Mouse (Mus musculus) kidney, postnatal 0 days (tissue): ENCODE results near the gene Cdh12. TPM values are rescaled to one million over a fixed set of nuclear protein-coding genes. Genes with fewer than 3 reads are reported as not detected.

ENCODE experiments used
- ATAC-seq: fragments of 200-750 bp; cut with Nextera tagmentation; replicated peaks from 2 replicates; pipeline ENCODE4 v1.8.0; 2017; ENCODE audit warnings: low read depth, moderate number of reproducible peaks, moderate TSS enrichment, moderate library complexity; ENCODE audit not compliant: low FRiP score
- DNase-seq: peaks from one replicate; pipeline ENCODE4 v3.0.0-alpha.2; 2016; ENCODE audit warnings: low spot score
- H3K27ac ChIP-seq: fragments of 300-500 bp; sonication (generic); 2 replicates; pipeline ENCODE4 v1.5.1; 2014; ENCODE audit warnings: mild to moderate bottlenecking
- H3K27me3 ChIP-seq: fragments of 300-500 bp; sonication (generic); 2 replicates; pipeline ENCODE4 v1.6.1; 2014; ENCODE audit warnings: low read length, mixed read lengths; ENCODE audit not compliant: insufficient read depth
- H3K36me3 ChIP-seq: fragments of 300-500 bp; sonication (generic); 2 replicates; pipeline ENCODE4 v1.6.1; 2014; ENCODE audit warnings: low read length, mixed read lengths; ENCODE audit not compliant: insufficient read depth
- H3K4me1 ChIP-seq: fragments of 300-500 bp; sonication (generic); replicated peaks from 2 replicates; pipeline ENCODE4 v1.6.1; 2014; ENCODE audit warnings: antibody characterized with exemption, low read length, mixed read lengths; ENCODE audit not compliant: insufficient read depth
- H3K4me2 ChIP-seq: fragments of 300-500 bp; sonication (generic); 2 replicates; pipeline ENCODE4 v1.6.1; 2014; ENCODE audit warnings: mild to moderate bottlenecking, low read length, moderate library complexity, mixed read lengths
- H3K4me3 ChIP-seq: fragments of 300-500 bp; sonication (generic); replicated peaks from 2 replicates; pipeline ENCODE4 v1.5.1; 2014; ENCODE audit warnings: low read depth, low read length
- H3K9ac ChIP-seq: fragments of 300-500 bp; sonication (generic); 2 replicates; pipeline ENCODE4 v1.6.1; 2014; ENCODE audit warnings: low read depth, low read length
- H3K9me3 ChIP-seq: fragments of 300-500 bp; sonication (generic); replicated peaks from 2 replicates; pipeline ENCODE4 v1.6.1; 2016; ENCODE audit warnings: low read length, inconsistent platforms, mixed read lengths
- CTCF ChIP-seq: IDR thresholded peaks from 2 replicates; pipeline ENCODE4 v1.5.1; 2016; ENCODE audit warnings: antibody characterized with exemption, low read depth, mild to moderate bottlenecking, moderate library complexity
- WGBS: fragments of 180-500 bp; shearing (Covaris S2); extraction: QIAGEN DNeasy Blood & Tissue Kit; methylation state at CpG from one replicate; pipeline ENCODE4 v1.1.7; 2014; 5-methylcytosine and 5-hydroxymethylcytosine counted together
- polyA plus RNA-seq: library from polyadenylated mRNA; unstranded; fragments of >200 nt; fragmentation: Nextera tagmentation; extraction: Ambion mirVana; gene quantifications from 2 replicates; pipeline ENCODE4 v1.2.1, GENCODE M21; 2015

Cdh12 gene
- polyA plus RNA-seq, 1 experiment from 2014 or later: 0.01 TPM

- no peak overlapping the region for H3K9ac ChIP-seq
- H3K27ac ChIP-seq: no peak overlapping the region
- no peak overlapping the region for H3K4me3 ChIP-seq
- H3K27me3 ChIP-seq: no peaks in the 10 kb centered on the region
- no peaks in the 10 kb centered on the region for H3K4me1 ChIP-seq
- TF ChIP-seq CTCF: peak; percentile 79
- no peaks in the 10 kb centered on the region for H3K9me3 ChIP-seq
- DNase-seq: peak; percentile 59
- 59% methylated on average over 2 of the region's 2 CpGs for WGBS
- no peaks in the 10 kb centered on the region for H3K36me3 ChIP-seq
- ATAC-seq: peak; percentile 63; the same call in 1 of the 2 replicates
- no peak overlapping the region for H3K4me2 ChIP-seq
These were observed 958.4 kb downstream of the Cdh12 start for GRCm38 (mm10) chr15:21407324-21408044.

DNA sequence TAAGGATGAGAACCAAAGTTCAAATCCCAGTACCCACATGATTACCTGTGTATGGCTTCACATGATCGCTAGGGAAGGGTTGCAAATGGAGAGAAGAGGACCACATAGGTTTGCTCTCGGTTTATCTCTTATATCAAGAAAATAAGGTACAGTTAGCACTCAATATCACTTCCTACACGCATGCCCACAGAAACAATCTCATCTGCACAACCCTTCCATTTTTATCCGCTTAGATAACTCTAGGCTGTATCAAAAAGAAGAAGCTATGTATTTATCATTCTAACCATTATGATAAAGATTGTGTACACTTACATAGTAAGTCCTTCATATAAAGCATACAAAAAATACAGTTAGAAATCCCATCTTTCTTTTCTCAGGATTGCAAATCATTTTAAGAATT is 988.3 kb downstream of the Cdh12 start:
- Histone ChIP-seq H3K4me3 (no peak overlapping the region), H3K9me3 (no peaks in the 10 kb centered on the region; the same call in 1 of the 2 replicates), H3K27me3 (no peaks in the 10 kb centered on the region), H3K9ac (no peak overlapping the region), H3K27ac (no peak overlapping the region), H3K4me2 (no peak overlapping the region), H3K36me3 (no peaks in the 10 kb centered on the region), H3K4me1 (no peaks in the 10 kb centered on the region)
- ATAC-seq: no peak
- DNase-seq: no peak
- no peak for TF ChIP-seq CTCF
- WGBS: 80% methylated on average over 4 of the region's 4 CpGs

DNA sequence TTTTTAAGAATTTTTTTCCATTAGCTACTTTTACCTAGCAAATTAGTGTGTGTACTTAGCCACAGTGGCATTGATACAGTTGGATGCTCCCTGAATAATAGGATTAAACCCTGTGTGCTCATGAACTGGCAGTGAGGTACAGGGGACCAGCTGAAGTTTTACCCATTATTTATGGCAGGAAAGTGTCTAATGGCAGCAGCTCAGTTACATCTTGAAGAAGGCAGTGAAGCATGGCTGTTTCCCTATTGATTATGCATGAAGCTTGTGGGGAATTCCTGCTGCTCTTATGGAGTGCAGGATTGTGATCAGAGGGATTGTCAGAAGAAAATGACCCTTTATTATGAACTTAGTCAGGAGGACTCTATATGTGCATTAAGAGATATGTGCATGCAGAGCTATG is 988.9 kb downstream of the Cdh12 start:
- Histone ChIP-seq H3K9me3 (no peaks in the 10 kb centered on the region; the same call in 1 of the 2 replicates), H3K4me1 (no peaks in the 10 kb centered on the region), H3K27me3 (no peaks in the 10 kb centered on the region), H3K27ac (no peak overlapping the region), H3K36me3 (no peaks in the 10 kb centered on the region), H3K4me3 (no peak overlapping the region), H3K9ac (no peak overlapping the region), H3K4me2 (no peak overlapping the region)
- DNase-seq (no peak), ATAC-seq (no peak)
- no peak for TF ChIP-seq CTCF

DNA sequence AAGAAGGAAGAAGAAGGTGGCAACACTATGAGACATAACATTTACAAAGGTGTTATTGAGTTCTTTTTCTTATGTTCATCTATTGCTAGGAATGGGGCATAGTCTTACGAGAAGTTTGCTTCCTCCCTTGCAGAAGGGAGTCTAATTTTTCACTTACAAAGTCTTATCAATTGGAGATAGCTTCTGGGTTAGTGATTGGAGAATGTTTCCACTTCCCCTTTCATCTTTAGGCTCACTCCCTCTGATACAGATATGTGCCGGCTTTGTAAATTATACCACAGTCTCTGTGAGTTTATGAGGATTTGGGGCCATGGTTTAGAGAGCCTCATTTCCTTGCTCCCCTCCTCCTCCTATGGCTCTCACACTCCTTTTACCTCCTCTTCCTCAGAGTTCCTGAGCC is 1009.0 kb downstream of the Cdh12 start:
- Histone ChIP-seq H3K36me3 (no peaks in the 10 kb centered on the region), H3K4me3 (no peak overlapping the region), H3K27ac (no peak overlapping the region), H3K9me3 (no peaks in the 10 kb centered on the region), H3K27me3 (no peaks in the 10 kb centered on the region), H3K4me2 (no peak overlapping the region), H3K4me1 (no peaks in the 10 kb centered on the region), H3K9ac (no peak overlapping the region)
- no peak for TF ChIP-seq CTCF
- ATAC-seq (no peak), DNase-seq (no peak)
- 56% methylated on average over 2 of the region's 2 CpGs for WGBS

GRCm38 (mm10) chr15:21519355-21519869 is 1070.3 kb downstream of the Cdh12 start:
- ATAC-seq: no peak

DNA sequence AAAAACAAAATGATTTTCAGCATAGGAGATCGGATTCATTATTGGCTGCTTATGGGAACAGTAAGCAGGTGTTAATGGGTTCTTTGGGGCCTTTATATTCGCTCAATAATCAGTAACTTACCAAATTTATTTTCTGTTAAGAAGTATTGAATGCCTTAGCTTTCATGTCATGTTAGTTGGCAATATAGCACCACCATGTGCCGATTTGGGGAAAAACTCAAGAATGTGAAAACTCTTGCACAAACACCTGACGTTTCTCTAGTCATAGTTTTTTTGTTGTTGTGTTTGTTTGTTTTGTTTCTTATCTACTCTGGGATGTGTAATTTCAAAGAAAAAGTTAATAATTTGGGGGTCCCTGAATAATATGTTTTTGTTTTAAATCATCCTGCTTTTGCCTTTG is 1081.7 kb downstream of the Cdh12 start:
- H3K4me3 ChIP-seq: no peak overlapping the region
- no peak for ATAC-seq
- H3K4me2 ChIP-seq: no peak overlapping the region
- no peak overlapping the region for H3K27ac ChIP-seq
- H3K4me1 ChIP-seq: no peaks in the 10 kb centered on the region
- WGBS: 67% methylated on average over 4 of the region's 4 CpGs
- H3K9ac ChIP-seq: no peak overlapping the region
- no peaks in the 10 kb centered on the region for H3K27me3 ChIP-seq
- no peaks in the 10 kb centered on the region for H3K36me3 ChIP-seq
- DNase-seq: no peak
- no peaks in the 10 kb centered on the region for H3K9me3 ChIP-seq
- no peak for TF ChIP-seq CTCF

More at GRCm38 (mm10) chr15:21519355-21519869, 1070.3 kb downstream of the Cdh12 start:
- TF ChIP-seq CTCF: peak; percentile 47
- peak; percentile 4 for DNase-seq
- H3K4me2 ChIP-seq: no peak overlapping the region
- no peak overlapping the region for H3K4me3 ChIP-seq
- H3K4me1 ChIP-seq: no peaks in the 10 kb centered on the region
- H3K27ac ChIP-seq: no peak overlapping the region
- H3K36me3 ChIP-seq: no peaks in the 10 kb centered on the region
- H3K9me3 ChIP-seq: no peaks in the 10 kb centered on the region
- H3K9ac ChIP-seq: no peak overlapping the region
- no peaks in the 10 kb centered on the region for H3K27me3 ChIP-seq
